Mouse (Mus musculus) stomach, embryonic 14.5 days (tissue): Measurements from ENCODE around the gene Sycp3. TPM values are rescaled to one million over a fixed set of nuclear protein-coding genes. Genes with fewer than 3 reads are reported as not detected.

Experiments
- ATAC-seq: fragments of 200-750 bp; cut with Nextera tagmentation; 2 replicates; pipeline ENCODE4 v1.8.0; 2017; ENCODE audit warnings: low read depth, moderate TSS enrichment; ENCODE audit not compliant: insufficient number of reproducible peaks, insufficient read depth, low FRiP score
- H3K27ac ChIP-seq: fragments of 300-500 bp; sonication (generic); 2 replicates; pipeline ENCODE4 v1.5.1; 2014; ENCODE audit warnings: mild to moderate bottlenecking, low read length, moderate library complexity, mixed read lengths
- H3K27me3 ChIP-seq: fragments of 300-500 bp; sonication (generic); 2 replicates; pipeline ENCODE4 v1.6.1; 2014; ENCODE audit warnings: low read length, control low read depth, mixed read lengths; ENCODE audit not compliant: control insufficient read depth, insufficient read depth
- H3K36me3 ChIP-seq: fragments of 300-500 bp; sonication (generic); 2 replicates; pipeline ENCODE4 v1.6.1; 2014; ENCODE audit warnings: mild to moderate bottlenecking, control low read depth, low read length, moderate library complexity, mixed read lengths; ENCODE audit not compliant: control insufficient read depth, insufficient read depth
- H3K4me1 ChIP-seq: fragments of 300-500 bp; sonication (generic); 2 replicates; pipeline ENCODE4 v1.6.1; 2014; ENCODE audit warnings: low read length, control low read depth, mixed read lengths; ENCODE audit not compliant: control insufficient read depth, insufficient read depth
- H3K4me2 ChIP-seq: fragments of 300-500 bp; sonication (generic); replicated peaks from 2 replicates; pipeline ENCODE4 v1.6.1; 2014; ENCODE audit warnings: low read depth, low read length, control low read depth
- H3K4me3 ChIP-seq: fragments of 300-500 bp; sonication (generic); 2 replicates; pipeline ENCODE4 v1.5.1; 2014; ENCODE audit warnings: low read depth, low read length, control low read depth
- H3K9ac ChIP-seq: fragments of 300-500 bp; sonication (generic); replicated peaks from 2 replicates; pipeline ENCODE4 v1.6.1; 2014; ENCODE audit warnings: low read depth, mild to moderate bottlenecking, control low read depth, low read length, moderate library complexity, mixed read lengths
- H3K9me3 ChIP-seq: fragments of 300-500 bp; sonication (generic); 2 replicates; pipeline ENCODE4 v1.6.1; 2016; ENCODE audit warnings: low read depth, low read length, control low read depth; ENCODE audit not compliant: control insufficient read depth
- WGBS: fragments of 180-500 bp; shearing (Covaris S2); extraction: QIAGEN DNeasy Blood & Tissue Kit; methylation state at CpG from one replicate; pipeline ENCODE4 v1.1.7; 2014; 5-methylcytosine and 5-hydroxymethylcytosine counted together
- polyA plus RNA-seq: library from polyadenylated mRNA; unstranded; fragments of >200 nt; fragmentation: Nextera tagmentation; extraction: Ambion mirVana; gene quantifications from 2 replicates; pipeline ENCODE4 v1.2.1, GENCODE M21; 2014

Gene Sycp3
- polyA plus RNA-seq, 1 experiment from 2014 or later: not detected

DNA sequence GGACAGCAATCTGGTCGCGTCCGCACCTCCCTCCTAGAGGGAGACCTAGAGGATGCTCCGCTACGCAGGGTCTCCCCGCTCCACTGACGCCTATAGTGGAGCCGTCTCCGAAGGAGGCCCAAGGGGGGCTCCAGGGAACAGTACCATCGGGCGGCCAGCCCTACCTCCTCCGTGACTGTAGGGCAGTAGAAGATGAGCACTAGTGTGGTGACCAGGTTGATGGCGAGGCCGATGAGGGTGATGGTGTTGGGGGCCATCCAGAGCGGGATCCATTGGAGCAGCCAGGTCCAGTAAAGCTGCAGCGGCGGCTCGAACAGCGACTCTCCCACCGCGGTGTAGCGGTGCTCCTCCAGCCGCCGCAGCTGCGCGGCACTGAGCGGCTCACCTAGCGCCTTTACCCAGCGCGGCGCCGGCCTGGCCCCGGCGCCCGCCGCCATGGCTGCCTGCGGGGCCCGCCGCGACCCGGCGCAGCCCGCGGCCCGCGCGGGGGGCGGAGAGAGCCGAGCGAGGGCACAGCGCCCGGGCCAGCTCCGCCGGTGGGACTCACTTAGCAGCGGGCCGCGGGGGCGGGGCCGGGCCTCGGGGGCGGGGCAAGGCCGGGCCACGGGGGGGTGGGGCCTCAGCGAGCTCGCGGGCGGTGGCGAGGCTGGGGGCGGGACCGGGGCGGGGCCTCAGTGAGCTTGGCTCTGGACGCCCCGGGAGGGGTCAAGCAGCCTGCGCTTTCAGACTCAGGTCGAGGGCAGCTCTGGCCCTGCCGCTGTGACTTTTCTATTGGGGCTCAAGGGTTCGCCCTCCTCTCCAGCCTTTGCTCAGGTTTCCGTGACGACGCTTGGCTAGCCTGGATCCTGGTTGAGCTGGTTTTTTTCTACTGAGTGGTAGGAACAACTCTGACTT lies 44.3 kb downstream of the Sycp3 start, which contains the start of gene Chpt1:
Chpt1 (minus strand) TSS at position 653 of the 894 bp plus-strand sequence.
- Histone ChIP-seq H3K36me3 (no peaks in the 10 kb centered on the region), H3K9ac (peak within 1 kb of the TSS; percentile 85), H3K4me2 (peak within 1 kb of the TSS; percentile 66), H3K4me3 (peak within 1 kb of the TSS; percentile 75), H3K4me1 (peaks cover 9% of the 10 kb centered on the region; the same call in 1 of the 2 replicates), H3K27me3 (no peaks in the 10 kb centered on the region), H3K27ac (no peak within 1 kb of the TSS; the same call in 1 of the 2 replicates), H3K9me3 (no peaks in the 10 kb centered on the region)
- peak; percentile 95 for ATAC-seq
- WGBS: under 1% methylated on average over 69 of the region's 80 CpGs

DNA sequence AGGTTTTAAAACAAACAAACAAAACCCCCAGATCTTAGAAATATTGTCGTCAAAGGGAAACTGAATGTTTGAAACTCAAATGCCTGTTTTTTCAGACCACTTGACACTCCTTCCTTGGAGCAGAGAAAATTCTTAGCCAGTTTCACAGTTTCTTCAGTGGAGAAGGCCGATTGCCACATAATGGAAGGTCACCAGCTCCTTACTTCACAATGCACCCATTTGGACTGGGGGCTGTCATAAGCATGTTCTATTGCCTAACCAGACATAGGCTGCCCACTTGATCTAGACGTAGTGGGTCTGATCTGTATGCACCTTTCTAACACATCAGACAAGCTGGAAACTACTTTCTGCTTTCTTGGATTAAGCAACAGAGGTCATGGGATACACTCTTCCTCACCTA lies 45.1 kb downstream of the Sycp3 start:
- peaks cover 9% of the 10 kb centered on the region; the same call in 1 of the 2 replicates for H3K4me1 ChIP-seq
- 52% methylated on average over 3 of the region's 3 CpGs for WGBS
- H3K9me3 ChIP-seq: no peaks in the 10 kb centered on the region
- H3K27me3 ChIP-seq: no peaks in the 10 kb centered on the region
- H3K36me3 ChIP-seq: no peaks in the 10 kb centered on the region
- H3K4me2 ChIP-seq: peak overlapping the region; percentile 66; the same call in 1 of the 2 replicates
- H3K9ac ChIP-seq: no peak overlapping the region
- no peak overlapping the region for H3K27ac ChIP-seq
- H3K4me3 ChIP-seq: peak overlapping the region; percentile 75; the same call in 1 of the 2 replicates
- no peak for ATAC-seq

DNA sequence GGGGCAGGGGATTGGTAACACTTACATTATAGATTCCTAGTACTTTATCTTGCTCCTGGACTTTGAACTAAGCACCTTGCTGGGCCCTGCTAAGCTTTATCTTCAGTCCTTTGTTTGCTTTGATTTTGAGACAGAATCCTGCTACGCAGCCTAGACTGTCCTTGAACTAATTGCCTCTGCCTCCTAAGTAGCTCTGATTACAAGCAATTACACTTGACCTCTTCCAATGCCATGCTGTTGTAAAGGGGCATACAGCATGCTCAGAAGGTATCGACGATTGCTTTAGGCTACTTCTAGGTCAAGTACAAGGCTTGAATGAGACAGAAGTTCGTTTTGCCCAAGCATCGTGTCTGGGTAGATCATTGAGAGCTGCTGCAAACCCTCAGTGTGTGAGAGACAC lies 45.9 kb downstream of the Sycp3 start:
- WGBS: 71% methylated on average over 5 of the region's 5 CpGs
- no peak for ATAC-seq
- Histone ChIP-seq H3K4me3 (no peak overlapping the region), H3K9ac (no peak overlapping the region), H3K4me1 (peaks cover 9% of the 10 kb centered on the region; the same call in 1 of the 2 replicates), H3K9me3 (no peaks in the 10 kb centered on the region), H3K27me3 (no peaks in the 10 kb centered on the region), H3K27ac (no peak overlapping the region), H3K36me3 (no peaks in the 10 kb centered on the region), H3K4me2 (no peak overlapping the region)

GRCm38 (mm10) chr10:88507691-88508143 lies 48.3 kb downstream of the Sycp3 start:
- 77% methylated on average over 7 of the region's 7 CpGs for WGBS
- H3K27me3 ChIP-seq: no peaks in the 10 kb centered on the region
- peaks cover 5% of the 10 kb centered on the region; the same call in 1 of the 2 replicates for H3K4me1 ChIP-seq
- no peak overlapping the region for H3K4me2 ChIP-seq
- no peak overlapping the region for H3K27ac ChIP-seq
- ATAC-seq: no peak
- no peaks in the 10 kb centered on the region for H3K9me3 ChIP-seq
- no peak overlapping the region for H3K9ac ChIP-seq
- H3K4me3 ChIP-seq: no peak overlapping the region
- no peaks in the 10 kb centered on the region for H3K36me3 ChIP-seq

DNA sequence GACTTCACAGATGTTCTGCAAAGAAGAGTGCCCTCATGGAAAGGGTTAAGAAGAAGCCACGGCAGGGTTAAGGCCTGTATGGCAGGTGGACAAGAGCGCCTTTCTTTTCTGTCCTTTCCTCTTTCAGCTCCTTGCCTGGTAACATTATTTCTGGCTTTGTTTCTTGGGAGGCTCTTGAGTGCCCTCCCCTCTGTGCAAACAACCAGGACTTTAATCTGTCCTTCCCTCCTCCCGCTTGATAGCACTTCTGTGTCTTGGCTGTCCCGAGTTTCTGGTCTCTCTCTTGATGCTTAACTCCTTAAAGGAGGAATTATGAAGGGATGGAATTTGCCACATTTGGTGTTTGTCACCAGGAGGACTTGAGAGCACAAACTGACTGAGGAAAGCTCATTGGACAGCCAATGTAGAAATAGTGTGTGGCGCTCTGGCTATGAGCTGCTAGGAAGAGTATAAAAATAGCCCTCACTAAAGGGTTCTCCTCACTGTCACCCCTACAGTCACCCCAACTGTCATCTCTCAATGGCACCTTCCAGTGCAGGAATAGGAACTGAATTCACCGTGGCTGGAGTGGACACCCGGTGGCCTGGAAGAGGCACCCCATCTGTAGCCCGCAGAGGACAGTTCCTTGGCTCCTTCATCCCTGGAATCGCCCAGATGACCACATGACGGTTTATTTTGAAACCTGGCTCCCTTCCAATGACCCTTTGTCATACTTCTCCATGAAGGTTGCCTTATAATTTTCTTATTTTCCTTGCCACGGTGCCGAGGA lies 51.3 kb downstream of the Sycp3 start:
- no peak for ATAC-seq
- H3K9ac ChIP-seq: no peak overlapping the region
- no peaks in the 10 kb centered on the region for H3K36me3 ChIP-seq
- no peaks in the 10 kb centered on the region for H3K27me3 ChIP-seq
- no peak overlapping the region for H3K27ac ChIP-seq
- WGBS: 71% methylated on average over 12 of the region's 12 CpGs
- no peaks in the 10 kb centered on the region for H3K4me1 ChIP-seq
- H3K4me2 ChIP-seq: no peak overlapping the region
- no peaks in the 10 kb centered on the region for H3K9me3 ChIP-seq
- no peak overlapping the region for H3K4me3 ChIP-seq

GRCm38 (mm10) chr10:88511355-88511754 lies 52.0 kb downstream of the Sycp3 start:
- Histone ChIP-seq H3K36me3 (no peaks in the 10 kb centered on the region), H3K4me2 (no peak overlapping the region), H3K27me3 (no peaks in the 10 kb centered on the region), H3K4me3 (no peak overlapping the region), H3K9ac (no peak overlapping the region), H3K27ac (no peak overlapping the region), H3K9me3 (no peaks in the 10 kb centered on the region), H3K4me1 (no peaks in the 10 kb centered on the region)
- ATAC-seq: no peak
- 81% methylated on average over 9 of the region's 9 CpGs for WGBS

DNA sequence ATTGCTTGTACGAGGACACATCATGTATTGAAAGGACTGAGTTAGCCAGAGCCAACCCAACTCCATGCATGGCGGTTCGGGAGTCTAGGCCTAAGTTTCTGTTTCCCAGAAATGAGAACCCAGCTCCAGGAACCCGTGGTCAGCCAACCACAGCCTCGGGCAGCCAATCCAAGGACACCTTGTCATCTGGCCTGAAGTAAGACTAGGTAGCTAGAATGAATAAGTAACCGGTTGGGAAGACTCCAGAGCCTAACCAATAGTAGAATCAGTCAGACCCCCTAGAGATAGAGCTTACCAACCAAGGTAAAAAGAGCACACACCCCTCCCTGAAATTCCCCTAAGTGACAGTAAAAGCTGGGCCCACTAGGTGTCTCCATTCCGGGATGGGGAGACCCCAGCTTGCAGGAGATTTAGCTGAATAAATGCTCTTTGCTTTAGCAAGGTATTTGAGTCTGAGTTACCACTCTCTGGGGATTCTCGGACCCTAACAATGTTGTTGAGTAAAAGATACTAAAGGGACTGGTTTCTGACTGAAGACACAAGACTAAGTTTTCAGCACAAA lies 54.3 kb downstream of the Sycp3 start:
- no peak for ATAC-seq
- H3K36me3 ChIP-seq: no peaks in the 10 kb centered on the region
- WGBS: 80% methylated on average over 8 of the region's 8 CpGs
- H3K9ac ChIP-seq: no peak overlapping the region
- H3K27me3 ChIP-seq: no peaks in the 10 kb centered on the region
- H3K4me2 ChIP-seq: no peak overlapping the region
- H3K27ac ChIP-seq: no peak overlapping the region
- no peaks in the 10 kb centered on the region for H3K9me3 ChIP-seq
- no peak overlapping the region for H3K4me3 ChIP-seq
- no peaks in the 10 kb centered on the region for H3K4me1 ChIP-seq

DNA sequence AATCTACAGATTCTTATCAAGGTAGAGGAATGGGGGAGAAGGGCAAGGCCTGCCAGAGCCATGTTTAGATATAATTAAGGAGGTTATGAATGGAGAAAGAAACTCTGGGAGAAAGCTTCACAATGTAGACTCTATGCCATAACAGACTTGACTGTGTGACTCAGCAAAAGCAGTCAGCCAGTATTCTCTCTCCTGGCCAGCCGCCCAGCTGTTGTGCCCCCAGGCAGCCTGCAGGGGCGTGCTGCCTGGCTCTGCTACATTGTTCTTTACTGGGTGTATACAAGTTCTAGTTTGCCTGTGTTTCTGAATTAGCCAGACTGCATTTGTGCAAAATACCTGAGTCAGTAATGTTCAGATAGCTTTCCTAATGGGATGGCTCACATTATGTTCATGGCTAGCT lies 55.1 kb downstream of the Sycp3 start:
- no peak overlapping the region for H3K27ac ChIP-seq
- 55% methylated on average over 2 of the region's 2 CpGs for WGBS
- no peak for ATAC-seq

More for the DNA sequence above, 55.1 kb downstream of the Sycp3 start:
- H3K9me3 ChIP-seq: no peaks in the 10 kb centered on the region
- H3K4me1 ChIP-seq: no peaks in the 10 kb centered on the region
- no peaks in the 10 kb centered on the region for H3K36me3 ChIP-seq
- no peak overlapping the region for H3K4me3 ChIP-seq
- no peak overlapping the region for H3K4me2 ChIP-seq
- no peak overlapping the region for H3K9ac ChIP-seq
- no peaks in the 10 kb centered on the region for H3K27me3 ChIP-seq
